Mouse (Mus musculus) G1E (cell line): Measurements from ENCODE around the gene Pkp2. TPM values are rescaled to one million over a fixed set of nuclear protein-coding genes. Genes with fewer than 3 reads are reported as not detected.

ENCODE experiments used
- ATAC-seq: 2 replicates; pipeline ENCODE4 v1.8.0; 2016; ENCODE audit warnings: mild to moderate bottlenecking; ENCODE audit not compliant: insufficient number of reproducible peaks, poor library complexity, low FRiP score, severe bottlenecking; ENCODE audit errors: extremely low read depth
- DNase-seq: peaks from one replicate; pipeline ENCODE4 v3.0.0; 2012; ENCODE audit warnings: low spot score
- H3K27me3 ChIP-seq: 2 replicates; pipeline ENCODE4 v1.6.1; 2012; ENCODE audit warnings: mild to moderate bottlenecking, low read length, inconsistent platforms; ENCODE audit not compliant: insufficient read depth
- H3K36me3 ChIP-seq: replicated peaks from 2 replicates; pipeline ENCODE3; 2012; ENCODE audit warnings: mild to moderate bottlenecking, inconsistent platforms
- H3K4me1 ChIP-seq: 2 replicates; pipeline ENCODE4 v1.6.1; 2012; ENCODE audit warnings: low read depth, low read length, inconsistent platforms, mixed read lengths; ENCODE audit not compliant: insufficient read depth
- H3K4me3 ChIP-seq: 2 replicates; pipeline ENCODE4 v1.5.1; 2012; ENCODE audit warnings: low read depth, mild to moderate bottlenecking, inconsistent platforms, low read length, moderate library complexity, mixed read lengths
- H3K9me3 ChIP-seq: replicated peaks from 2 replicates; pipeline ENCODE4 v1.6.1; 2012; ENCODE audit warnings: inconsistent platforms
- CTCF ChIP-seq: IDR thresholded peaks from 2 replicates; pipeline ENCODE4 v1.5.1; 2012; ENCODE audit warnings: low read depth, low read length, inconsistent platforms, mixed read lengths
- GATA1 ChIP-seq: IDR thresholded peaks from 2 replicates; pipeline ENCODE4 v1.6.1; 2012; ENCODE audit warnings: borderline replicate concordance, low read length, inconsistent platforms, mixed read lengths
- GATA2 ChIP-seq: IDR thresholded peaks from 2 replicates; pipeline ENCODE4 v1.6.1; 2012; ENCODE audit warnings: low read depth, low read length, inconsistent platforms, borderline replicate concordance
- POLR2AphosphoS5 ChIP-seq: IDR thresholded peaks from 2 replicates; pipeline ENCODE4 v1.6.1; 2012; ENCODE audit warnings: low read depth, low read length, inconsistent platforms; ENCODE audit not compliant: insufficient replicate concordance
- TAL1 ChIP-seq: conservative IDR thresholded peaks from 2 replicates; pipeline ENCODE4 v1.6.1; 2012; ENCODE audit warnings: low read depth, low read length, inconsistent platforms, mixed read lengths
- polyA plus RNA-seq: library from polyadenylated mRNA; stranded (reverse); fragments of >175 nt; gene quantifications from 2 replicates; pipeline ENCODE4 v1.2.3, GENCODE M21; 2012
- total RNA-seq, 2 experiments: library from RNA; stranded (forward) in 1 of 2; stranded (reverse) in 1 of 2; fragments of 200-1000 nt in 1 of 2; fragments of >200 nt in 1 of 2; fragmentation: Nextera tagmentation in 1 of 2; gene quantifications; 2 replicates each; pipeline ENCODE4 v1.2.3; 2014 to 2017

The Pkp2 gene
- total and polyA plus RNA-seq, 3 experiments: 12.1 to 19.6 (median 19.5) TPM

- no peaks in the 10 kb centered on the region for H3K9me3 ChIP-seq
- no peak for ATAC-seq
- H3K4me1 ChIP-seq: peaks cover 45% of the 10 kb centered on the region
- H3K36me3 ChIP-seq: peaks cover 11% of the 10 kb centered on the region
- H3K27me3 ChIP-seq: no peaks in the 10 kb centered on the region; the same call in 1 of the 2 replicates
- DNase-seq: no peak
- TF ChIP-seq GATA2 (no peak), POLR2AphosphoS5 (no peak), CTCF (no peak), TAL1 (no peak), GATA1 (no peak)
- no peak overlapping the region for H3K4me3 ChIP-seq
Measured at GRCm38 (mm10) chr16:16215645-16216387, 2.7 kb downstream of the Pkp2 start.

GRCm38 (mm10) chr16:16216934-16217333, 3.8 kb downstream of the Pkp2 start:
- no peaks in the 10 kb centered on the region; the same call in 1 of the 2 replicates for H3K27me3 ChIP-seq

GRCm38 (mm10) chr16:16219835-16220234, 6.7 kb downstream of the Pkp2 start:
- no peak for TF ChIP-seq CTCF
- no peak for TF ChIP-seq TAL1
- no peak for TF ChIP-seq GATA2
- TF ChIP-seq GATA1: no peak
- TF ChIP-seq POLR2AphosphoS5: no peak
- DNase-seq (no peak), ATAC-seq (no peak)
- Histone ChIP-seq H3K27me3 (no peaks in the 10 kb centered on the region), H3K9me3 (no peaks in the 10 kb centered on the region), H3K4me1 (peaks cover 13% of the 10 kb centered on the region), H3K4me3 (no peak overlapping the region), H3K36me3 (peaks cover 12% of the 10 kb centered on the region)

More at GRCm38 (mm10) chr16:16216934-16217333, 3.8 kb downstream of the Pkp2 start:
- ATAC-seq: no peak
- Histone ChIP-seq H3K4me1 (peaks cover 39% of the 10 kb centered on the region), H3K4me3 (no peak overlapping the region), H3K9me3 (no peaks in the 10 kb centered on the region), H3K36me3 (peaks cover 11% of the 10 kb centered on the region)
- TF ChIP-seq TAL1 (no peak), CTCF (no peak), POLR2AphosphoS5 (no peak), GATA2 (no peak), GATA1 (no peak)
- DNase-seq: no peak

- peaks cover 23% of the 10 kb centered on the region for H3K36me3 ChIP-seq
Measured at GRCm38 (mm10) chr16:16222651-16223050, 9.5 kb downstream of the Pkp2 start.

GRCm38 (mm10) chr16:16224506-16224924, 11.4 kb downstream of the Pkp2 start:
- TF ChIP-seq POLR2AphosphoS5: no peak
- no peak for TF ChIP-seq TAL1
- no peak for TF ChIP-seq GATA1
- TF ChIP-seq GATA2: no peak
- TF ChIP-seq CTCF: no peak
- no peak overlapping the region for H3K4me3 ChIP-seq
- H3K36me3 ChIP-seq: peaks cover 30% of the 10 kb centered on the region
- ATAC-seq (no peak), DNase-seq (no peak)
- no peaks in the 10 kb centered on the region for H3K9me3 ChIP-seq
- no peaks in the 10 kb centered on the region; the same call in 1 of the 2 replicates for H3K27me3 ChIP-seq
- H3K4me1 ChIP-seq: peaks cover 10% of the 10 kb centered on the region; the same call in 1 of the 2 replicates

More at GRCm38 (mm10) chr16:16222651-16223050, 9.5 kb downstream of the Pkp2 start:
- Histone ChIP-seq H3K4me3 (no peak overlapping the region), H3K27me3 (no peaks in the 10 kb centered on the region; the same call in 1 of the 2 replicates), H3K4me1 (peaks cover 2% of the 10 kb centered on the region; the same call in 1 of the 2 replicates), H3K9me3 (no peaks in the 10 kb centered on the region)
- TF ChIP-seq TAL1 (no peak), CTCF (no peak), GATA1 (no peak), POLR2AphosphoS5 (no peak), GATA2 (no peak)
- no peak for ATAC-seq
- no peak for DNase-seq

- Histone ChIP-seq H3K9me3 (no peaks in the 10 kb centered on the region), H3K4me3 (no peak overlapping the region), H3K36me3 (peaks cover 38% of the 10 kb centered on the region), H3K27me3 (no peaks in the 10 kb centered on the region; the same call in 1 of the 2 replicates), H3K4me1 (peaks cover 10% of the 10 kb centered on the region; the same call in 1 of the 2 replicates)
- ATAC-seq: no peak
- TF ChIP-seq GATA1 (no peak), GATA2 (no peak), POLR2AphosphoS5 (no peak), TAL1 (no peak), CTCF (no peak)
- DNase-seq: no peak
Measured at GRCm38 (mm10) chr16:16225828-16226227, 12.7 kb downstream of the Pkp2 start.
